Mouse (Mus musculus): Measurements from ENCODE around the gene Tmem131. TPM values are rescaled to one million over a fixed set of nuclear protein-coding genes. Genes with fewer than 3 reads are reported as not detected.
"Not testable (repeated sequence)": the region's sequence is repeated elsewhere in the genome, so short reads cannot be mapped to it uniquely, and the experiment has no call there.

Gene Tmem131
- total RNA-seq, 2 experiments from 2014 or later, result 20.3 to 65.6 TPM

- no peak for ATAC-seq (ENCODE audit: poor library complexity, severe bottlenecking)
Observed at GRCm38 (mm10) chr1:36848036-36848435, 95.4 kb downstream of the Tmem131 start.

- ATAC-seq (ENCODE audit: poor library complexity, severe bottlenecking), result no peak
Observed at GRCm38 (mm10) chr1:36847276-36847675, 96.2 kb downstream of the Tmem131 start.

GRCm38 (mm10) chr1:36845031-36845430, 98.4 kb downstream of the Tmem131 start:
- no peak for ATAC-seq (ENCODE audit: poor library complexity, severe bottlenecking)

- no peak for ATAC-seq (ENCODE audit: poor library complexity, severe bottlenecking)
Observed at GRCm38 (mm10) chr1:36841806-36842205, 101.7 kb downstream of the Tmem131 start.

- no peak for ATAC-seq (ENCODE audit: poor library complexity, severe bottlenecking)
Observed at GRCm38 (mm10) chr1:36840959-36841358, 102.5 kb downstream of the Tmem131 start.

- no peak for ATAC-seq (ENCODE audit: poor library complexity, severe bottlenecking)
Observed at GRCm38 (mm10) chr1:36839858-36840257, 103.6 kb downstream of the Tmem131 start.

- peak; percentile 80 for ATAC-seq (ENCODE audit: poor library complexity, severe bottlenecking)
Observed at GRCm38 (mm10) chr1:36836274-36836954, 107.1 kb downstream of the Tmem131 start.

- no peak for ATAC-seq (ENCODE audit: poor library complexity, severe bottlenecking)
Observed at GRCm38 (mm10) chr1:36835593-36835992, 107.9 kb downstream of the Tmem131 start.

GRCm38 (mm10) chr1:36834090-36834489, 109.4 kb downstream of the Tmem131 start:
- ATAC-seq (ENCODE audit: poor library complexity, severe bottlenecking), result no peak

- no peak for ATAC-seq (ENCODE audit: poor library complexity, severe bottlenecking)
Observed at GRCm38 (mm10) chr1:36830913-36831866, 112.3 kb downstream of the Tmem131 start.

- ATAC-seq (ENCODE audit: poor library complexity, severe bottlenecking), result no peak
Observed at GRCm38 (mm10) chr1:36824356-36824755, 119.1 kb downstream of the Tmem131 start.

GRCm38 (mm10) chr1:36821918-36822317, 121.5 kb downstream of the Tmem131 start:
- not testable (repeated sequence) for ATAC-seq (ENCODE audit: poor library complexity, severe bottlenecking)

- ATAC-seq (ENCODE audit: poor library complexity, severe bottlenecking), result no peak
Observed at GRCm38 (mm10) chr1:36815166-36815565, 128.3 kb downstream of the Tmem131 start.

- ATAC-seq (ENCODE audit: poor library complexity, severe bottlenecking), result no peak
Observed at GRCm38 (mm10) chr1:36814271-36814903, 129.1 kb downstream of the Tmem131 start.

- ATAC-seq (ENCODE audit: poor library complexity, severe bottlenecking), result no peak
Observed at GRCm38 (mm10) chr1:36813415-36813814, 130.1 kb downstream of the Tmem131 start.

GRCm38 (mm10) chr1:36811806-36812205, 131.7 kb downstream of the Tmem131 start:
- no peak for ATAC-seq (ENCODE audit: poor library complexity, severe bottlenecking)

GRCm38 (mm10) chr1:36807782-36808565, 135.5 kb downstream of the Tmem131 start:
- ATAC-seq (ENCODE audit: poor library complexity, severe bottlenecking), result no peak

GRCm38 (mm10) chr1:36807086-36807485, 136.4 kb downstream of the Tmem131 start:
- ATAC-seq (ENCODE audit: poor library complexity, severe bottlenecking), result peak; percentile 40

- no peak for ATAC-seq (ENCODE audit: poor library complexity, severe bottlenecking)
Observed at GRCm38 (mm10) chr1:36806181-36806905, 137.1 kb downstream of the Tmem131 start.

- ATAC-seq (ENCODE audit: poor library complexity, severe bottlenecking), result no peak
Observed at GRCm38 (mm10) chr1:36804833-36805232, 138.6 kb downstream of the Tmem131 start.

Measured in megakaryocyte, adult 5-6 weeks (primary cell).